Mouse (Mus musculus) A20 (cell line): Measurements from ENCODE around the gene Dnah8.
"Not testable (repeated sequence)": the region's sequence is repeated elsewhere in the genome, so short reads cannot be mapped to it uniquely, and the experiment has no call there.

Experiments
- DNase-seq: peaks from one replicate; pipeline ENCODE4 v3.0.0-alpha.2; 2011; ENCODE audit warnings: low read depth, low spot score

Gene Dnah8

DNA sequence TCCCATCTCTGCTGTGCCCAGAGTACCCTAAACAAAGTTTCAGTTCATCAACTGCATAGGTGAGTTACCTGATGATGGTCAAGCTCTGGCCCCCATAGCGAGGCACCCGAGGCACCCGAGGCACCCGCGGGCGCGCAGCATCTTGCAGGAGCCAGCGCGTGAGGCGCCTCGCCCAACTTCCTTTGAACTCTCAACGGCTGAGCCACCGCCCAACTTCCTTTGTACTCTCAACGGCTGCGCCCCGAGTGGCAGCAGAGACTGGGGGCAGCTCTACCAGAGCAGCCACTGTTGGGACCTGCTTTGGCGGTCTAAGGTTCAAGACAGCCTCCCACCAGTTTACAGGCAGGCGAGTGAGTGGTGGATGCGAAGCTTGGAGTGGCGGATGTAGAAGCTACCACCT is at the start of gene Dnah8:
Gene Dnah8 (plus strand): TSS at position 223 of the 400 bp plus-strand sequence.
- not testable (repeated sequence) for DNase-seq

DNA sequence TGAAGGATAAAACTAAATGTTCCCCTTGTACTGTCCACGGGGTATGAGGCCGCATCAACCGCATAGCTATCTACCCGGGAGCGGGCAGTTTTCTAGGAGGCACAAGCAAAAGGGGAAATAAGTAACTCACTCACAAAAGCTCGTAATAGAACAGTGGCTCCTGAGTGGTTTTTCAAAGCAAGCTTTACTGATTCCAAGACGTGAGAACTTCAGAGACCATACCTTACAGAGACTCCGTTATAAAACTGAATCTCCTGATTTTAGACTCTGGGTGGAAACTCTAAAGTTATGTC is 49.4 kb upstream of the Dnah8 start:
- peak; percentile 45 for DNase-seq

DNA sequence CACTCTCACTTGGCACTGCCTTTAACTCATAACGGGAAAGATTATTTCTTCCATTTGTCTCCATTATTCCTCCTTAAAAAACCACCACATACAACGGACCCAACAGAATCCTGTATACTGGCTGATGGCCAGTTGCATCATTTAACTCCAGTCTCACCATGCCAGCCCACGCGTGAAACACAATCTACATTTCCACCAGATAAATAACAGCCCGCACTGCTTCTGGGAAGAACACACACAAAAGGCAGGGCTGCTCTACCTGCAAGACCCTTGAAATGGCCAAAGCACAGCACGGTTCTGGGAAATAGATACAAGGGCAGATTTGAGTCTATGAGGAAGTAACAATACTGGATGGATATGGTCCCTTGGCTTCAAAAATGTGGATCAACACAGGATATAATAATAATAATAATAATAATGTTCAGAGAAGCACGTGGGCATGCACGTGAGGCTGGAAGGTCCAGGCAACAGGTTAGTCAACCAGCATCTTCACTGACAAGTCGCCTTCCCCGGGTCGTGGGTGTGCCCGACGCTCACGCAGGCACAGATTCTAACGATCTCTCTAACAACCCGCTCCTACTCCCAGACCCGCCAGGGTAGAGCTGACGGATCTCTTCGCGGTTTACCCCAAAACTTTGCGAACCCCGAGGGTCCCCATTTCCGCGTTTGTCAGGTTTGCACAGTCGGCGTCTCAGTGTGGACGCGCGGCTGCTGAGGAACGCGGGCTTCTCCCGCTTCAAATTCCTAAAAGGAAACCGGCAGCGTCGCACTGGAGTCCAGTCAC is 48.8 kb upstream of the Dnah8 start:
- DNase-seq: peak; percentile 81

DNA sequence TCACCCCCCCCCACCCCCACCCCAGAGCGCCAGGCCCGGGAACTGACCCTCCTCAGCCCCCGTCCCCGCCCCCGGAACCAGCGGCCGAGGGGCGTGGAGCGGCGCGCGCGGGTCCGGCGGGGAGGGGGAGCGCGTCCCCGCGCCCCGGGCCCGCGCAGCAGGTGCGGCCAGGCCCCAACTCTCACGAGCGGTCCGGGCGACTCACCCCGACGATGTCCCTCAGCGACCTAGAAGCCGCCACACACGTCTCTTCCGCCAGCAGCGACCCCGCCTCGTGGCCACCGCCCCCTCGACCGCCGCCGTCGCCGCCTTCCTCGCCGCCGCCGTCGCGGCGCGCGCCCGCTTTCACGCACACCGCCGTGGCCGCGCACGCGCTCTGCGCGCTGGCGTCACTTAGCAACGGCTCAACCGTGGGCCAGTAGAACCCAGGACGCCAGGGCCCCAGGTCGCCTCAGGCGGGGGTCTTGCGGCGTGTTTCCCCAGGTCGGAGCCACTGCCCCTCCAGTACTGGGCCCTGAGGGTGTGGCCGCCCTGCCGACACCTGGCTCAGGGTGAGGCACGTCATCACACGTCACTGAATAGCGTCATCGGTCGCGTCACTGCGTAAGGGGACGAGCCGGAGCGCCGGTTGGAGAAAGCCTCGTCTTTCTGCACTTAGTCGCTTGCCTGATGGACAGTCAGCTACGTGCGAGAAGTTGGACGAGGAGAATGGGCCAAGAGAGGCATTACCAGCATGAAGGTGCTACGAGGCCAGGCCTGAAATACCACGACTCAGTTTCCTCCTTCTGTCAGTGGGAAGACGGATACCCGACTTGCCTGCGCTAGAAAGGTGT is 48.0 kb upstream of the Dnah8 start, which contains the start of gene Btbd9:
Gene Btbd9 (minus strand): TSS at position 548 of the 833 bp plus-strand sequence.
- peak; percentile 100 for DNase-seq

DNA sequence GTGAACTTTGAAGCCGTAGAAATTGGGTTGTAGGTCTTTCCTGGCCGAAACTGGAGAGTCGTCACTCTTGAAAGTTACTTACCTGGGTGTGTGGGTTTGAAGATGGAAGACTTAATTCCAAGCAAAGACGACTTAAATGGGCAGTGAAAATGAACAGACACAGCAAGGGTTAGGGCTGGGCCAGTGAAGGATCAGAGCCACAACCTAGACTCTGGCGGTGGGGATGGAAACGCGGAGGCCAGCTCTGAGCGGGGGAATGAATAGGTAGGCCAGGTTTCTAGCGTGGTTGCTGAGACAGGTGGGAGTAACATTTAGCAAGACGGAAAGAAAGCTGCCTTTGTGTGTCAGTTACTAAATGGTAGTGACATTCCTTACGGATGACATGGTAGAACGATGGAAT is 47.2 kb upstream of the Dnah8 start:
- DNase-seq: no peak

DNA sequence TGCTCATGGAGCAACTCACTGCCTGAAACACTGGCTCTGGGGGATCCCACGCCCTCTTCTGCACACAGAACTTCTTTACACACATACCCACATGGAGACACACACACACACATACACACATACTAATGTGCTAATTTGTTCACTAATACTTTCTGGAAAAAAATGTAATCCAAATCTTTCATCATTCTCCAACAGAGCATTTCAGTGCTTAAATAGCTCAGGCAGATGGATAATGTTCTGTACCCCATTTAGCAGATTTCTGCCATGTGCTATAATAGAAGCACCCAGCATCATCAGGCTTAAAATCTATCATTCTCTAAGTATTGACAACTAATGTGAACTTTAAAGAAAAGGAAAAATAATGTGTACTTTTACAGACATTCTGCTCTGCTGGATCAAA is 43.4 kb upstream of the Dnah8 start:
- no peak for DNase-seq

DNA sequence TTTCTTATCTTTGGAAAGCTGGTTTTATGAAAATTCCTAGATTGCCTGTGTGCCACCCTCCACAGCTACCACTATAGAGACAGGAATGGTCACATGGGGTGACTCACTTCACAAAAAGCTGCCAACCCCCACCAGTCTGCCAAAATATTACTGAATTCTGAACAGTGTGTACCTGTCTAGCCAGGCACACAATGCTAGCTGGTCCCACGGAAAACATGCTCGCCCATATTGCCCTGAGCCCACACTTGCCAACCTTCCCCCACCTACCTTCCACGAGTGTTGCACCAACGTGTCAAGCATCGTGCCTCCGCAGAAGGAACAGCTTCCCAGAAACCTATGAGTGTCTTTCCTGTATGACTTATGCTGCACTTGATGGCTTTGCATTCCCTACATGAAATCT is 43.0 kb upstream of the Dnah8 start:
- no peak for DNase-seq

DNA sequence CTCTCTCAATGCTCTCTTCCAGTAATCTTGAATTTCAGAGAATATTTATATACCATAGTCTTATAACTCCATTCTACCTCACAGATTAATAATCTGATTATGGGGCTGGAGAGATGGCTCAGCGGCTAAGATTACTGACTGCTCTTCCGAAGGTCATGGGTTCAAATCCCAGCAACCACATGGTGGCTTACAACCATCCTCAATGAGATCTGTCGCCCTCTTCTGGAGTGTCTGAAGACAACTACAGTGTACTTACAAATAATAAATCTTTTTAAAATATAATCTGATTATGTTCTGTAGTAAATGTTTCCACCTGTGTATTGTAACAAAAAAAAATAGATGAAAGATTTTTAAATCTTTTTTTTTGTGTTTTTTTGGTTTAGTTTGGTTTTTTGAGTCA is 41.8 kb upstream of the Dnah8 start:
- peak; percentile 34 for DNase-seq

DNA sequence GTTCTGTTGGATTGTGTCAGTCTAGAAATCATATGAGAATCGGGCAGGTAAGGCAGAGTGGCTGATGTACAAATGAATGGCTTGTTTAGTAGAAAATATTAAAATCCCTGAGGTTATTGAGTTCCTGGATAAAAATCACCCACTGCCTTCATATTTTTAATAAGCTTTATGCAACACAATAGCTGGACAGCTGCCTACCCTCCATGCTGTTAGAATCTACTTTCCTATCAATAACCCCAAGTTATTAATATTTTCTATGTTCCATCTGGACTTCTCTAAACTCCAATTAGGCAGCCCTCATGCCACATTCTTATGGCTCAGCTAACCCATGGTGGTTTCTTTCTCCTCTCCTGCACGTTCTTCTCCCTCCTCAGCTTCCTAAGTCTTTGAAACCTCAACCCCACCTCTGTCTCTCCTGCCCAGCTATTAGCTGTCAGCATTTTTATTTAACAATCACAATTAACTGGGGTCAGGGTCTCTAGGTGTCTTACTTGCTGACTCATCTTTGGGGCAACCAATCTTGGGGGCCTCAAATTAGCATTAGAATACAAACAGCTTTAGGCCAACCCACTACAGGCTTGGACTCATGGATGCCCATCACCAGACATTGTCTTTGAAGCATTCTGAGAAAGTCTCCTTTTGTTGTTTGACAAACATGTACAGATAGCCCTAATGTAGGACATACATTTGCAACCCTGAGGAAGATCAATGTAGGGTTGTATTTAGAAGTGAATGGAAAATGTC is 40.7 kb upstream of the Dnah8 start:
- no peak for DNase-seq

DNA sequence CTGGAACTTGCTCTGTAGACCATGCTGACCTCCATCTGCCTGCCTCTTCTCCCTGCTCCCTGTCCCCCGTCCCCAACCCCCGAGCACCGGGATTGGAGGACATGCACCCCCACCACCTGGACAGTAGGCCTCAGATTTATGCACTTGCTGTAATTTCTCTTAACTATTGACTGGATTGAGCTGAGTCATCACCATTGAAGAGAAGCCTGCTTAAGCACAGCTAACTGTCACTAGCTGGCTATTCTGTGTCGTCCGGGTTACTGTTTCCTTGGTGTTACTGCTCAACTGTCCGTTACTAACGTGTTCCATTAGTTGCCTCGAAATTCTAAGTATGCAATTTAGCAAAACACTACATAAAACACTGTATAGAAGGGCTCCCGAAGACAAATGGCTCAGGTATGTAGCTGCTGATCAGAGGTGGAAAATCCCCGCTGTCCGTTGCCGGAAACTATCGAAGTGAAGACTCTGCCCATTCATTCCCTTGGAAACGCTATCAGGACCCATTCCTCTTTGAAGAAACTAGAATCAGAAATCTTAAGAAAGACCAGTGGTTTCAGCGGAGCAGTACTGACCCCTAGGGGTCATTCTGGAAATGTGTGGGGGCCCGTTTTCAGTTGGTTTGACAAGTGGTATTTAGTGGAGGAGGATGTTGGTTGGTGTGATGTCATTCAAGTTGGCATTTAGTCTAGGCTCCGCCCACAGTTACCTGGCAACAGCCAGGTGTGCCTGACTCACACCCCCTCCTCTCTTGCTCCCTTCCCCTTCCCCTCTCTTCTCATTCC is 33.5 kb upstream of the Dnah8 start:
- peak; percentile 76 for DNase-seq

DNA sequence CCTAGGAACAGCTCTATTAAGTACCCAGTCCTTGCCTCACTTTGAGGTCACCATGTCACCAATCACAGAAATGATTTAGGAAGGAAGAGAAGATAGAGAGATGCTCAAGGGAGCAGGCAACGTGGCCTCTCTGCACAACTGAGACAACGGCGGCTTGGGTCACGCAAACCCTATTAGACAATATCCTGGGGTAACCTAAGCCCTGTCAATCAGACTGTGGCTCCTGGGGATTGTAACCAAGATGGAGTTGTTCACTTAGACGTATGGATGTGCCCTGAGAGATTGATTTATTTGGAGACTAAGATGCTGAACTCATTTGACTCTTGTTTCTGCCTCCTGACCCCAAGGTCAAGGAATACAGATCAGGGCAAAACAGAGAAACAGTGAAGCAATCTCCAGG is 29.7 kb upstream of the Dnah8 start:
- no peak for DNase-seq

DNA sequence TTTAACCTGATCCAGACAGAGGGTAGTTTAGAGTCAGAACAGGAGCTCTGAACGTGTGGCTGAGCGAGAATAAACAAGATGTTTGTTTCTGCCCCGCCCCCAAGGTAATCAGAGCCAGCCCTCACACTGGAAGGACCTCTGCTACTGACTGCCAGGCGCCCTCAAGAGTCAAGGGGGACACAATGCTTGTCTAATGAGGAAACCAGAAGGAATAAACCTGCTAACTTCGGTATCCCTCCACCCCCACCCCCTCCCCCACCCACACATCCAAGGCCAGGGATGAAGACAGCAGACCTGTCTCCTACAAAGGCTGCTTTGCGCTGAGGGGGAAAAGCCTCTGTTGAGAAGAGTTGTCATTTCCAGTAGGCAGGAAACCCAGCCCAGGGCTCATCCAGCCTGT is 29.3 kb upstream of the Dnah8 start:
- no peak for DNase-seq

DNA sequence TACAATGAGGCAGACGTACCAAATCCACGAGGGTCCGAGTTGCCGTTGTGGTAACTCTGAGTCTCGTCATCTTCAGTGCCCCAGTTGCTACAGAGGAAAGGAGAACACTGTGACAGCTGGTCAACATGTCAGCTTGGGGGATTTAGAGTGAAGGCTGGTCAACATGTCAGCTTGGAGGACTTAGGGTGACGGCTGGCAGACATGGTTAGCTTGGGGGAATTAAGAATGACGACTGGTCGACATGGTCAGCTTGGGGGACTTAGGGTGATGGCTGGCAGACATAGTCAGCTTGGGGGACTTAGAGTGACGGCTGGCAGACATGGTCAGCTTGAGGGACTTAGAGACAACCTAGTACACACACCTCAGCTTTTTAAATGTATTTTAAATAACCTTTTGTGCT is 26.4 kb upstream of the Dnah8 start:
- no peak for DNase-seq

DNA sequence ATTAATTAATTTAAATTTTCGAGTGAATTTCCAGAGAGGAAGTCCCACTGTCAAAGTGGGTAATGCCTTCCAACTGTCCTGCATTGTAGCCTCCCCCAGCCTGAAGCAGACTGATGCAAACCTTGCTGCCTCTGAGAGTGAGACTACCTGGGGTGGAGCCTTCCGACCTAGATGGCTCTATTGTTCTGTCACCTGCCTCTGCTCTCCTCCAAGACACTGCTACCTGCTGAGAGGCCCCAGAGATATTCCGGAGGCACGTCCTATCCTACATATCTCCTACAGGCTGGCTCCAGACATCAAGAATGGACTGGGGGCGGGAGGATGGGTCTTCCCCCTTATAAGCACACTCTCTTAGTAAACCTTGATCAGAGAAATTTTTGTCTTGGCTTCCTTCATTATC is 25.9 kb upstream of the Dnah8 start:
- no peak for DNase-seq

DNA sequence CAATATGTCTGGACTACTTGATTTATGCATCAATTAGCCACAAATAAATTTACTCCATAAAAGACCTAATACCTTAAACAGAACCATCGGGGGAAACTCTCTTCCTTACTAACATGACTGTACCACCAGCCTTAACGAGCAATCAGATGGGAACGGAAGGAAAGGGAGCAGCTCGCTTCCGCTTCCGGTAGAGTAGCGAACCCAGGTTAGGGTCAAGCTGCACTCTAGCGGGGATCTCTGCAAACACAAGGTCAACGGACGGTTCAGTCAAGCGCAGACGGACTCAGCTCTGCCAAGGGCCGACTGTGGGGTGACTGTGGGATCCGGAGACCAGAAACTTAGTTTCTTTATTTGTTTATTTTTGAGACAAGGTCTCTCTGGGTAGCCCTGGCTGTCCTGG is 22.0 kb upstream of the Dnah8 start:
- no peak for DNase-seq

DNA sequence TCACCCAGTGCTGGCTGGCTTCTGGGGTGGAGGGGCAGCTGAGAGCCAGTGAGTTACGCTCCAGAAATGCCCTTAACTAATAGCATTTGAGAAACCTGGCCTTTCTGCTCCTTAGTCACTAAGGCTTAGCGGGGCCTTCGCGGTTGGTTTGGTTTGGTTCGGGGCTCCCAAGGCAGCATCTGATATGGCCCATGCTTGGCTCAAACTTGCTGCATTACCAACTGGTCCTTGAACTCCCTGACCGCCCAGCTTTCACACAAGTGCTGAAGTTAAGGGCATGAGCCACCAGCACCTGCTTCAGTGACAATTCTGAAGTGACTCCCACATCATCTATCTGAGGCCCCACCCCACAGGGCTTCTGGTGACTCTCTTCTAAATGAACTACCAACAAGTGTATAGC is 19.9 kb upstream of the Dnah8 start:
- no peak for DNase-seq

DNA sequence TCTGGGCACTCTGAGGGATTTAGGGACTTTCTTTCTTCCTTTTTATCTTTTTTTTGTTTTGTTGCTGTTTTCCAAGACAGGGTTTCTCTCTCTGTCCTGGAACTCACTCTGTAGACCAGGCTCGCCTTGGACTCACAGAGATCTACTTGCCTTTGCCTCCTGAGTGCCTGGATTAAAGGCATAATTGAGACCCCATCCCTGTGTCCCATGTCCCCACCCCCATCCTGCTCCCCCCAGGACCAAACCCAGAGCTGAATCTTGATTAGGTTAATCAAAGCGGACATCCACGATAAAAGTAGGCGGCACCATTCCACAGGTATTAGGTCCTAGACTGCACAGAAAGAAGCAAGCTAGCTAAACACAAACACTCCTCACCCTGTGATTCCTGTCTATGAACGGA is 19.2 kb upstream of the Dnah8 start:
- no peak for DNase-seq

DNA sequence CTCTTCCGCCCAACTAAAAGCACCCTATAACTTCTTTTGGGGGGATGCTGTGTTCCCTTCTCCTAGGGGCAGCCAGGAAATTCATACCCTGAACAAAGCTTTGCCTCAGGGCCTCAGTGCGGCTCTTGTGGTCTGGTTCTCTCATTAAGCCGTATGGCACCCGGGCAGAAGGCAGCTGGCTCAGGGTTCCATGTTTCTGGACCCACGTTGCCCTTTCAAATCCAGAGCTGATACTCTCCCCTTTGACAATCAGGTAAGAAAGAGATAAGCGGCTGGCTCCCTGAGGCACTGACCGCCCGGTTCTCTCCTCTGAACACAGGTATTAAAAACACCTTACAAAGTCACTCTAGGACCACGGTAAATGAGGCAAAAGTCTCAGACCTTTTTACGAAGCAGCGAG is 17.9 kb upstream of the Dnah8 start:
- no peak for DNase-seq

DNA sequence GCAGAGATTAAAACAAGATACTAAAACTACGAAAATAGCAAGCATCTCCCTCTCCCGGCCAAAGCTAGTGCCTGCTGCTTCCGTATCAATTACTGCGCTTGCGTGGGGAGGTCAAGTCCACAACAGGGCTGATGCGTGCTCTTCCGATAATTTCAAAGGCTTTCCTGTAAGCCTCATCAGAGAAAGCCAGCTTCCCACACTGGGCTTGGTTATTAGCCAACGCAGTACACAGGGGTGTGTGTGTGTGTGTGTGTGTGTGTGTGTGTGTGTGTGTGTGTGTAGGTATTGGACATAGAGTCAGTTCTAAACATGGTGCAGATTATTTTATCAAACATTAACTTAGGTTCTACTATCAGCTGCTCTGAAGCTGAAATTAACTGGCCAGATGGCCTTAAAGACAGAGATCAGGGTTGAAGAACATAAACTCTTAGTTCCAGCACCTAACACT is 17.5 kb upstream of the Dnah8 start:
- DNase-seq: no peak

DNA sequence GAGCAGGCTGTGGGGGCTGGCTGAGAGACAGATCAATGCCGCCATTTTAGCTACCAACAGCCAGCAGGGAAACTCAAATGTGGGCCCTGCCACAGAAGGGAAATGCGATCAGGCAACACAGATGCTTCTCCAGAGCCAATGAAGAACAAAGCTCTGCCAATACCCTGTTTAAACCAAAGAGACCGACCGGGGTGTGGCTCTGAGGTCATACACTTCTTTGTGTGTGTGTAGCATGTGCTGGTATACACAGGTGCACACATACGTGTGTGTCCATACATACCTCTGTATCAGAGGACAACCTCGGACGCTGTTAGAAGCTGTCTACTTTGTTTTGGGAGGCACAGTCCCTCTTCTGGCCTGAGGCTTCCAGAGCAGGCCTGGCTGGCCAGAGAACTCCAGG is 16.8 kb upstream of the Dnah8 start:
- no peak for DNase-seq

DNA sequence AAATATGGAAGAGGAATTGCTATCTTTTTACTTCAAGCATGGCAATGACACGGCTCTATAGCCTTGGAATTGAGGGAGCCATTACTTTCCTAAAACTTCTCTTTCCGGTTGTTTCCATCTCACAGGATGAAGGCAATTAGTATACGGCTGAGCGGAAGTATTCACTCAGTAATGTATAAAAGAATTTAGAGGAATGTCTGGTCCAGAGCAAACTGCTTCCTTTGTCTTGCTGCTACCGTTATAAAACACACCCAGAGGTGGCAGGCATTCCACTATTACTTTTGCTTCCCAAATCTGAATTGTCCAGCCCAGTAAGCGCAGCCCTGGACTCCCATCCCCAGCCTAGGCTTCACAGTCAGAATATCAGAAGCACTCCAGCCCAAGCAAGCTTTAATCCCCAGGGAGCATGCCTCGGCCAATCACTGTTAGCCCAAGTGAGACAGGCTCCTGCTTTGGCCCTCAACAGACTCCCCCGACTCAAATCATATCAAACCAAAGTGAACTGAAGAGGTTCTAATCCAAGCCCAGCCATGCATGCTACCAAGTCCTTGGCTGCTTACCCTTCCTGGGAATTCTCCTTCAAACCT is 16.2 kb upstream of the Dnah8 start:
- DNase-seq: no peak
